Mouse (Mus musculus) hindbrain, embryonic 16.5 days (tissue): ENCODE results near the gene Tbc1d15. TPM values are rescaled to one million over a fixed set of nuclear protein-coding genes. Genes with fewer than 3 reads are reported as not detected.
A peak's percentile ranks its signal among the peaks of the same experiment; 100 is the strongest.

ENCODE experiments used
- ATAC-seq: fragments of 200-750 bp; cut with Nextera tagmentation; 2 replicates; pipeline ENCODE4 v1.8.0; 2017; ENCODE audit warnings: moderate TSS enrichment, moderate library complexity
- H3K27ac ChIP-seq: fragments of 300-500 bp; sonication (generic); 2 replicates; pipeline ENCODE4 v1.5.1; 2014; ENCODE audit warnings: low read depth, mild to moderate bottlenecking, control low read depth, low read length, moderate library complexity
- H3K27me3 ChIP-seq: fragments of 300-500 bp; sonication (generic); replicated peaks from 2 replicates; pipeline ENCODE4 v1.6.1; 2014; ENCODE audit warnings: low read length; ENCODE audit not compliant: control insufficient read depth, insufficient read depth
- H3K36me3 ChIP-seq: fragments of 300-500 bp; sonication (generic); 2 replicates; pipeline ENCODE4 v1.6.1; 2014; ENCODE audit warnings: mild to moderate bottlenecking, low read length, moderate library complexity, mixed read lengths; ENCODE audit not compliant: control insufficient read depth, insufficient read depth
- H3K4me1 ChIP-seq: fragments of 300-500 bp; sonication (generic); 2 replicates; pipeline ENCODE4 v1.6.1; 2014; ENCODE audit warnings: low read depth, low read length; ENCODE audit not compliant: control insufficient read depth, insufficient read depth
- H3K4me2 ChIP-seq: fragments of 300-500 bp; sonication (generic); 2 replicates; pipeline ENCODE4 v1.6.1; 2014; ENCODE audit warnings: mild to moderate bottlenecking, low read length, control low read depth, moderate library complexity
- H3K4me3 ChIP-seq: fragments of 300-500 bp; sonication (generic); 2 replicates; pipeline ENCODE4 v1.5.1; 2014; ENCODE audit warnings: mild to moderate bottlenecking, low read length, control low read depth, moderate library complexity
- H3K9ac ChIP-seq: fragments of 300-500 bp; sonication (generic); 2 replicates; pipeline ENCODE4 v1.6.1; 2014; ENCODE audit warnings: low read depth, mild to moderate bottlenecking, control low read depth, low read length, moderate library complexity
- H3K9me3 ChIP-seq: fragments of 300-500 bp; sonication (generic); 2 replicates; pipeline ENCODE4 v1.6.1; 2014; ENCODE audit warnings: mild to moderate bottlenecking, low read length, moderate library complexity; ENCODE audit not compliant: control insufficient read depth
- WGBS: fragments of 180-500 bp; shearing (Covaris S2); extraction: QIAGEN DNeasy Blood & Tissue Kit; methylation state at CpG from one replicate; pipeline ENCODE4 v1.1.7; 2014; 5-methylcytosine and 5-hydroxymethylcytosine counted together
- polyA plus RNA-seq: library from polyadenylated mRNA; unstranded; fragments of >200 nt; fragmentation: Nextera tagmentation; extraction: Ambion mirVana; gene quantifications from 2 replicates; pipeline ENCODE4 v1.2.1, GENCODE M21; 2015

Gene Tbc1d15
- polyA plus RNA-seq, 1 experiment from 2014 or later = 26.9 TPM

- H3K9me3 ChIP-seq = no peaks in the 10 kb centered on the region
- H3K36me3 ChIP-seq = no peaks in the 10 kb centered on the region
- no peak overlapping the region for H3K4me2 ChIP-seq
- no peak overlapping the region for H3K27ac ChIP-seq
- no peak overlapping the region for H3K4me3 ChIP-seq
- no peaks in the 10 kb centered on the region for H3K27me3 ChIP-seq
- ATAC-seq = no peak
- no peaks in the 10 kb centered on the region for H3K4me1 ChIP-seq
- WGBS = 89% methylated on average over 3 of the region's 3 CpGs
- H3K9ac ChIP-seq = no peak overlapping the region
These were observed 18.8 kb downstream of the Tbc1d15 start for GRCm38 (mm10) chr10:115232513-115232912.

GRCm38 (mm10) chr10:115229023-115229422 lies 22.2 kb downstream of the Tbc1d15 start:
- H3K4me1 ChIP-seq = no peaks in the 10 kb centered on the region
- H3K27me3 ChIP-seq = no peaks in the 10 kb centered on the region
- H3K4me2 ChIP-seq = no peak overlapping the region
- H3K27ac ChIP-seq = no peak overlapping the region
- H3K9ac ChIP-seq = no peak overlapping the region
- no peak overlapping the region for H3K4me3 ChIP-seq
- no peaks in the 10 kb centered on the region for H3K36me3 ChIP-seq
- H3K9me3 ChIP-seq = no peaks in the 10 kb centered on the region
- ATAC-seq = no peak
- WGBS = 86% methylated on average over 9 of the region's 9 CpGs

GRCm38 (mm10) chr10:115226586-115226985 lies 24.7 kb downstream of the Tbc1d15 start:
- Histone ChIP-seq H3K9ac (no peak overlapping the region), H3K4me3 (no peak overlapping the region), H3K36me3 (no peaks in the 10 kb centered on the region), H3K27ac (no peak overlapping the region), H3K4me2 (no peak overlapping the region), H3K27me3 (no peaks in the 10 kb centered on the region), H3K4me1 (no peaks in the 10 kb centered on the region), H3K9me3 (no peaks in the 10 kb centered on the region)
- no peak for ATAC-seq
- 96% methylated on average over 7 of the region's 7 CpGs for WGBS

GRCm38 (mm10) chr10:115223845-115224244 lies 27.4 kb downstream of the Tbc1d15 start:
- Histone ChIP-seq H3K4me2 (no peak overlapping the region), H3K27ac (no peak overlapping the region), H3K9ac (no peak overlapping the region), H3K27me3 (no peaks in the 10 kb centered on the region), H3K36me3 (peaks cover 2% of the 10 kb centered on the region), H3K4me1 (no peaks in the 10 kb centered on the region), H3K4me3 (no peak overlapping the region), H3K9me3 (no peaks in the 10 kb centered on the region)
- WGBS = 88% methylated on average over 3 of the region's 3 CpGs
- no peak for ATAC-seq

- no peaks in the 10 kb centered on the region for H3K9me3 ChIP-seq
- no peak overlapping the region for H3K4me2 ChIP-seq
- no peak for ATAC-seq
- 95% methylated on average over 11 of the region's 11 CpGs for WGBS
- no peaks in the 10 kb centered on the region for H3K4me1 ChIP-seq
- H3K9ac ChIP-seq = no peak overlapping the region
- H3K36me3 ChIP-seq = peaks cover 27% of the 10 kb centered on the region
- H3K27ac ChIP-seq = no peak overlapping the region
- H3K27me3 ChIP-seq = no peaks in the 10 kb centered on the region
- no peak overlapping the region for H3K4me3 ChIP-seq
These were observed 38.2 kb downstream of the Tbc1d15 start for GRCm38 (mm10) chr10:115212916-115213580.

- peaks cover 16% of the 10 kb centered on the region for H3K36me3 ChIP-seq
- H3K4me1 ChIP-seq = no peaks in the 10 kb centered on the region
- ATAC-seq = no peak
- 91% methylated on average over 3 of the region's 3 CpGs for WGBS
- H3K4me3 ChIP-seq = no peak overlapping the region
- H3K9ac ChIP-seq = no peak overlapping the region
- H3K9me3 ChIP-seq = no peaks in the 10 kb centered on the region
- no peak overlapping the region for H3K4me2 ChIP-seq
- no peaks in the 10 kb centered on the region for H3K27me3 ChIP-seq
- no peak overlapping the region for H3K27ac ChIP-seq
These were observed 45.4 kb downstream of the Tbc1d15 start for GRCm38 (mm10) chr10:115205825-115206224.

GRCm38 (mm10) chr10:115205284-115205683 lies 46.0 kb downstream of the Tbc1d15 start:
- Histone ChIP-seq H3K27me3 (no peaks in the 10 kb centered on the region), H3K4me2 (no peak overlapping the region), H3K36me3 (peaks cover 11% of the 10 kb centered on the region), H3K4me1 (no peaks in the 10 kb centered on the region), H3K9ac (no peak overlapping the region), H3K4me3 (no peak overlapping the region), H3K27ac (no peak overlapping the region), H3K9me3 (no peaks in the 10 kb centered on the region)
- no peak for ATAC-seq
- 92% methylated on average over 1 of the region's 1 CpGs for WGBS

- H3K36me3 ChIP-seq = no peaks in the 10 kb centered on the region
- WGBS = 60% methylated on average over 7 of the region's 7 CpGs
- H3K4me3 ChIP-seq = no peak overlapping the region
- H3K9me3 ChIP-seq = no peaks in the 10 kb centered on the region
- ATAC-seq = peak; percentile 74; the same call in 1 of the 2 replicates
- H3K27ac ChIP-seq = no peak overlapping the region
- H3K9ac ChIP-seq = no peak overlapping the region
- H3K4me1 ChIP-seq = no peaks in the 10 kb centered on the region
- no peak overlapping the region for H3K4me2 ChIP-seq
- H3K27me3 ChIP-seq = no peaks in the 10 kb centered on the region
These were observed 60.1 kb downstream of the Tbc1d15 start for GRCm38 (mm10) chr10:115191214-115191613.

- no peak overlapping the region for H3K4me3 ChIP-seq
- ATAC-seq = no peak
- no peaks in the 10 kb centered on the region for H3K9me3 ChIP-seq
- no peaks in the 10 kb centered on the region for H3K36me3 ChIP-seq
- no peak overlapping the region for H3K27ac ChIP-seq
- no peak overlapping the region for H3K9ac ChIP-seq
- WGBS = 77% methylated on average over 1 of the region's 1 CpGs
- H3K4me2 ChIP-seq = no peak overlapping the region
- H3K27me3 ChIP-seq = no peaks in the 10 kb centered on the region
- no peaks in the 10 kb centered on the region for H3K4me1 ChIP-seq
These were observed 63.9 kb downstream of the Tbc1d15 start for GRCm38 (mm10) chr10:115187390-115187789.
